Mouse (Mus musculus): ENCODE results near the gene Tfeb.

GRCm38 (mm10) chr17:47721183-47721582, 15.6 kb upstream of the Tfeb start:
- no peak for TF ChIP-seq CTCF (IDR thresholded peaks at IDR 0.05; ENCODE audit: low read depth, low read length)
- TF ChIP-seq POLR2A (IDR thresholded peaks at IDR 0.05; ENCODE audit: extremely low read depth, insufficient read depth, low read length): no peak
